Mouse (Mus musculus): ENCODE measurements at regions not wholly inside any gene's neighbourhood (a gene's known extent, or its start where the extent isn't known, plus 50 kb on each side); places are given as distances from the start of the nearest gene placed in this dataset.

DNA sequence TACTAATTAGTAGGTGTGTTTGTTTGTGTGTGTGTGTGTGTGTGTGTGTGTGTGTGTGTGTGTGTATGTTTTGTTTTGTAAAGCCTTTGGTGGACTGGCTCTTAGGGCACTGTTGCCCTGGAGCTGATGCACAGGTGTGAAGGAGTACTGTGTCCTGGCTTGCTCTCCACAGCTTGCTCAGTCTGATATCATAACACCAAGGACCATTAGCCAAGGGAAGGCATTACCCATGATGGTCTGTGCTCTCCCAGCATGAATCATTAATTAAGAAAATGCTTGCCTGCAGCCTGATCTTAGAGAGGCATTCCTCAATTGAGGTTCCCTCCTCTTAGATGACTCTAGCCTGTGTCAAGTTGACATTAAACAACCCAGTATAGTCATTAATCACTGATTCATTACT, 54.7 kb downstream of the Spry2 start:
- DNase-seq: no peak

GRCm38 (mm10) chr14:105837533-105837932, 59.1 kb downstream of the Spry2 start:
- DNase-seq: no peak

DNA sequence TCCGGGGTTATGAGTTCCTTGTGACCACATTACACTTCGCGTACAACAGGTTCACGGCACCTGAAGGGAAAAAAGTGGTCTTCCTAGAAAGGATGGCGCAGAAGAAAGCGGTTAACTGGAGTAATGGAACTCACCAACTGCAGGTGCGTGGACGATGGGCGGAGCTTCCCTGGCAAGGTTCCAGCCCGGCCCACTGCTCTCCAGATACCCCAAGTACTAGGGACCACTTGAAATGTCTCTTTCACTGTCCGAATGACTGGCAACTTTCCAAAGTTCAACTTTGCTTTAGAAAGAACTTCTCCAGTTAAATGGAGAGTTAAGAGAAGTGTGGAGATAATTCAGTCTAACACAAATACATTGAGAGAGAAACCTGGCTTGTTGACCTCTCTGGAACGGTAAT, 65.9 kb downstream of the Spry2 start:
- no peak for DNase-seq

DNA sequence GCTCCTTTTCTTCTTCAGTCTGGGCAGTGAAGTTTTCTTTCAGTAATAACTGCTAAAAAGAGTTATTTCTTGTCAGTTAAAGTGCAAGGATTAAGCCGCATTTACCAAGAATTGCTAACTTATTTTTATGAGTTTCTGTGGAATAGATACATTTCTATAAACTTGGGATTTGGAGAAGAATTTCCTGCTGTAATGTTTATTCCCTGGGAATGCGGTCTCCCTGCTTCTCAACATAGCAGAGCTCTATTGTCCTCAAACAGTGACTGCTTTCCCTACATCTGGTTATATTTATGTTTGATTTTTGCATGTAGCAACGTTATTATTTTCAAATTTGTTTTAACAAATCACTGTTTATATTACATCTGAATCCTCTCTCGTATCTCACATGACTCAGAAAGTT, 66.3 kb downstream of the Spry2 start:
- DNase-seq: no peak

DNA sequence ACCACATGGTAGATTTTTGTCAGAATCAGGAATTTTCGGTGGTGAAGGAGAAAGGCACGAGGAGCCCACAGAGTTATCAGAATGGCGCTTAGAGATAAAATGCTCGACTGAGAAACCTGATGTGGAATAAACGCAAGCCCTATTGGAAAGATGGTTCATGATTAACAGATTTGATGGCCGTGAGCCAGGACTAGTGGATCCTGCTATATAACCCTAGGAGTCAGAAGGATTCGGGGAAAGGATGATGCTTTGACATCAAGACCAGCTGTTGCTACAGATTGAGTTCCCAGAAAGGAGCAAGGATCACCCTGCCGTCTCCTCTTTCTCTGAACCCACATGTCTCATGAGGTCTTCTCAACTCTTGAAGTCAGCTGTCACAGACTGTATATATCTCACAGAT, 73.5 kb downstream of the Spry2 start:
- DNase-seq: no peak

DNA sequence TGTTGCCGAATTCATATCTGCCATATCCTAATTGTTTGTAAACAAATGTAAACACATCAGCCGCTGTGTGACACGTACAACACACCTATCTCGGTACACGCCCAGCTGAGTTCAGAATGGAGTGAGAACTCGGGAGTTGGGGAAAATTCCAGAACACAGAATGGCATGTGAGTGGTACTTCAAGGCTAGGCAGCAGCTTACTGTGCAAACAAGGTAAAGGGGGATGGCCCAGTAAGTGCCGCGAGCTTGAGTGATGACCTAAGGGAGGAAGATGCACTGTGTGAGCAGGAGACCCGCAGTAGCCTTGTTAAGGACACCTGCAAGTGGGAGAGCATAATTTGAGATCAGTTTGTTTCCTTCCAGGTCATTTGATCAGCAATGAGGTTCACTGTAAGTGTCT, 74.0 kb downstream of the Spry2 start:
- DNase-seq: no peak

- no peak for DNase-seq
These were observed 77.1 kb downstream of the Spry2 start for GRCm38 (mm10) chr14:105819534-105819933.

GRCm38 (mm10) chr14:105818841-105819240, 77.8 kb downstream of the Spry2 start:
- no peak for DNase-seq

- DNase-seq: no peak
These were observed 79.1 kb downstream of the Spry2 start for GRCm38 (mm10) chr14:105817481-105817880.

DNA sequence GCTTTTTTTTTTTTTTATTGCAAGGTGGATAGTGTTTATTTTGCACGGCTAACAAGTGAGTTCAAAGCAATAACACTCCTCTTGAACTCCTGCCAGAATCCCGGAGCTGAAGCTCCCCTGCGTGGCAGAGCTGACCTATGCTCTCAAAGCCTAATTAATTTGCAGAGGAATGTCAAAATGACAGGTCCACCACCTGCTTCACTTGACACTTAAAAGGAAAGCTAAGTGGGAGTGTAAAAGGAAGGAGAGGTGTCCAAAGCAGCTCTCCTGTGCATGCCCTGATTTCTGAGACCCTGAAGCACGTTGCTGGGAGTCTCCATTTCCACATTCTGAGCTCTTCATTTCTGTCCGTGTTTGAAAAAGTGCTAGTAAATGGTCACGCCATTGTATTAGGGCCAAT, 80.8 kb downstream of the Spry2 start:
- DNase-seq: no peak

DNA sequence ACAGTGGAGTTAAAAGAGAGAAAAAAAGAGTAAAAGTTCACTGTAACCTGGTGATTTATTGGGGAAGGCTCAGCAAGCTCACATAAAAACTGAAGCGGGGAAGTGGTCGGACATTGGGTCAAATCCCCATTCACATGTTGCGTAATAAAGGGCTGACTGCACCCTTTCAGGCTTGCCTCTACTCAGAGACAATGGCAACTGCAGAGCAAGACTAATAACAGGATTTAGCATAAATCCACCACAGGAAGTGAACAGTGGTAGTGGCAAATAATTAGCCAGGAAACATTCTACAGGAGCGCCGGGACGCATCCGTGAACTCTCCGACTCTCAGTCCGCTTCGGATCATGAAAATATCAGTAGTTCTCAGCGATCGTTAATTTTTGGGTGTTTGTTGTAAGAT, 81.3 kb downstream of the Spry2 start:
- no peak for DNase-seq

DNA sequence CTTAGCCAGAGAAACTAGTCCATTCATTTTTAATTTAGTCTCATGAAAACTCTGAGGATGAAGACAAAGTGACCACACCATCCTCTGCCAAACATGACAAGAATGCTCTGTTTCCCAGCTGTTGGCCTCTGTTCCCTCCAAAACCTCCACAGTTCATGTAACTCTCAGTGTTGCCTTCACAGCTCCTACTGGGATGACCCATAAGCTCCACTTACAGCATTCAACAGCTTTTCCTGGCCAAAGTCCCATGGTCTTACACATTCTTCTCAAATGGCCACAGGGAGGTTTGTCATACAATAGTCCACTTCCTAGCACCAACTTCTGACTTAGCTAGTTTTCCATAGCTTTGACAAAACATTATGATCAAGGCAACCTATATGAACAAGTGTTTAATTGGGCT, 83.0 kb downstream of the Spry2 start:
- no peak for DNase-seq

- DNase-seq: no peak
These were observed 83.5 kb downstream of the Spry2 start for GRCm38 (mm10) chr14:105813097-105813496.

- DNase-seq: no peak
These were observed 90.9 kb downstream of the Spry2 start for GRCm38 (mm10) chr14:105805762-105806161.

DNA sequence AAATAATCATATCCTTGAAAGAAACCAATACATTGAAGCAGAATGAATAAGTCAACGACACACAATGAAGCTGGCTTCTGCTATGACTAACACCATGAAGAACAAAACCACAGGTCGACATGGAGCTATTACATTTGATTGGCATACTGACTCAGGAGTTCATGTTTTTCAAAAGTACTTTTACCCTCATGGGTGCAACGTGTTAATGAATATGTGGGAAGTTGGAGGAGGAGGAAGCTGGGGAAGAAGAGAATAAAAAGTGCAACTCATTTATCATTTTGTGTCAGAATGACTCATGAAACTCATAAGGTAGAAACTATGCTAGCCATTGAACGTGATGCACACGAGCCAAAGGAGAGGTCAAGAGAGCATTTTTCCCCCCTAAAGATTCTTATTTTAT, 91.3 kb downstream of the Spry2 start:
- DNase-seq: no peak

DNA sequence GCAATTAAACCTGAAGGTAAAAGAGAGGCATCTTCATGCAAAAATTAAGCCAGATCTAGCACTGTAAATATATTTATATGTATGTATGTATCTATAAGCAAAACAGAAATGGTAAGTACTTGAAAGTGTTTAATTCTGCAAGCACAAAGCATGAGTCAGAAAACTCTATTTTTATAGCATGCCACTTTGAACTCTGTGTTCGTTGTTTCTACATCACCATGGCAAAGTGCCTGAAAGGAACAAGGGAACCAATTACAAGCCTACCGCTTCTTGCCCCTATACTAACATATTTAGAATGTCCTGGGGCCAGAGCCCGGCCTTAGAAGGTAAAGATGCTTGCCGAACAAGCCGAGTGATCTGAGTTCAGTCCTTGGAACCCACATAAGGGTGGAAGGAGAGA, 91.9 kb downstream of the Spry2 start:
- DNase-seq: no peak

DNA sequence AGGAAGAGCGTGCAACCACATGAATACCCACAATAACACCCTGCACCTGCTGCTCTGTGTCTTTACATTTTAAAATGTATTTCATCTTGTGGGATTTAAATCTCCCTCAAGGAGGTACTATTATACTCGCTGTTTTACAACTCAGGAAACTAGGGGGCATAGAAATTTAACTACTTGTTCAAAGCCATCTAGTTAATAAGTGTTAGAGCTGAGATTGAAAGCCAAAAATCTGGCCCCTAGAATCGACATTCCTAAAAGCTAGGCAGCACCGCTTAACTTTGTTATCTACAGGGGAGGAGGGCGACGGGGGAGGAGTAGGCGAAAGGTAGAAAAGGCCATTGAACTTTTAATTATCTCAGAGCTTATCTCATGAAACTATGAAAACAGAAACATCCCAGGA, 93.3 kb downstream of the Spry2 start:
- DNase-seq: no peak

DNA sequence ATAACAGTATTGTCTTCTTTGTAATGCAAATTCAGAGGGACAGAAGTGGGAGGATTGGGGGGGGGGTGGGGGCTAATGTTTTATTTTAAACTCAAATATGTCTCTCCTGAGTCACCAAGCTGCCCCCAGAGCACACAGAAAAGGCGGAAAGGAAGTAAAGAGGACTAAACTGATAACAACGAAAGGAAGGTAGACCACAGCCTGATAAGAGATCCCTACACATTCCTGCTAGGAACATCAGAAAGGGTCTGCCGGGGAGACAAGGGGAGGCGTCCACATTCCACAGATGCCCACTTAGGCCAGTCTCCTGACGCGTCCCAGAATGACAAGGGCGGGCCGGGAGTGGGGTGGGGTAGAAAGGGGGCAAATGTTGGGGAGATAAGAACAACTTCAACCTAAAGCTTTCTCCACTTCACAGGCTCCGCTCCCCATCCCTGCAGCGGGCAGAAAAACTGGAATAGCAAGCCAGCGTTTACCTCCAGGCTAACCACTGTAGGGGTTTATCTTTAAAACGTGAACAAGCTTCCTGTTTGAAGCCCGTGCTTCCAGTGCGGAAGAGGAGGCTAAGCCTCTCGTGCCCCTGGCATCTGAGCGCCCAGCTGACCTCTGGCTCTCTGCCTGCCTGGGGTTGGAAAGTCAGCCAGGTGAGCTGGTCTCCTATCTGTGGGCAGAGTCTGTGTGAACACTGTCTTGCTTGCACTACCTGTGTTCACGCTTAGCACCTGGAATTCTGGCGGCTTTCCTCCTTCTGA, 93.9 kb downstream of the Spry2 start:
- no peak for DNase-seq

DNA sequence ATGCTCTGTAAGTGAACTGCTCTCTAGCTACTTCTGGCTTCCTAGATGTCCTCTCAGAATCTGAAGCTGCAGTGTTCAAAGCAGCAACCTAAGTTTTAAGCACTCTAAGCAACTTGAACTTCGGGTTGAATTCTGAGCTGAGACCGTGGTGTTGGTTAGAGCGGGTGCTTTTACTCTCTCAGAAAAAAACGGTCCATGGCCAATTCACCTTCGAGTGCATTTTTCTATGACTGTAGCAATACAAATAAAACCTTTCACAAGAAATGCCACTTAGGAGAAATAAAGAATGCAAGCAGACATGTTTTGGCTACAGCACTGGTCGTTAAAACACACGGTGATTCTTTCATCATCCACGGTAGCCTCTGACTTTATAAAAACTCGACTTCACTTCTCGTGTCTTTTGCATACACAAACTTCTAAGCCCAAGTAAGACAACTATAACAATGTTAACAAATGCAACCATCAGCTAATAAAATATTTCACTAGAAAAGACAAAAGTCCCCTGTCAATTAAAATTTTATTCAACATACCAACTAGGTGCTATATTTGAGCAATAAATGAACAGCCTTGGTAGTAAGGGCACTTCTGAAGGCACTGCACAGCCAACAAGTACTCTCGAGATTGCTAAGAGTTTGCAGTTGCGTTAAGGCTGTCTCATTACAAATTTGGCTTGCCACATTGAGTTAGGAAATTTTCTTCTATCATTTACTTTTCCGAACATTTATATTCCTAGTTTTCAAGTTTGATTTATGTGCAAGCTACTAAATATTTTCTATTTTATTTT, 96.3 kb downstream of the Spry2 start:
- no peak for DNase-seq

GRCm38 (mm10) chr14:105799401-105799861, 97.2 kb downstream of the Spry2 start:
- DNase-seq: no peak

GRCm38 (mm10) chr14:105793010-105793702, 103.5 kb downstream of the Spry2 start:
- DNase-seq: no peak

DNA sequence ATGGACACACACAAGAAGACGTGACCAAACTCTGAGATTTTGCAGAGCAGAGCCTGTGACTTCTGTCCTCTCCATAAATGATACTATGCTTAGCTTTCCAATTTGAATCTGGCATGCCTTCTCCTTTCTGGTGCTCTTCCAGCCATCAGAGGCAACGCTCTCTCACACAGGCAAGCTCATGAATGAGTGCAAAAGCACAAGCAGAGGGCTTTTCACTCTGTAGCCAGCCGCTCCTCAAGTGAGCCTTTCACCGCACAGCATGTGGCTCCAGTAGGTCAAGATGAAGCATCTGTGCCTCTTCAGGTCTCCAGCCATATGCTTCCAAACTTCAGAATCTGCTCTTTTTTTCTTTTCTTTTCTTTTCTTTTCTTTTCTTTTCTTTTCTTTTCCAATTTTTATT, 106.2 kb downstream of the Spry2 start:
- no peak for DNase-seq

DNA sequence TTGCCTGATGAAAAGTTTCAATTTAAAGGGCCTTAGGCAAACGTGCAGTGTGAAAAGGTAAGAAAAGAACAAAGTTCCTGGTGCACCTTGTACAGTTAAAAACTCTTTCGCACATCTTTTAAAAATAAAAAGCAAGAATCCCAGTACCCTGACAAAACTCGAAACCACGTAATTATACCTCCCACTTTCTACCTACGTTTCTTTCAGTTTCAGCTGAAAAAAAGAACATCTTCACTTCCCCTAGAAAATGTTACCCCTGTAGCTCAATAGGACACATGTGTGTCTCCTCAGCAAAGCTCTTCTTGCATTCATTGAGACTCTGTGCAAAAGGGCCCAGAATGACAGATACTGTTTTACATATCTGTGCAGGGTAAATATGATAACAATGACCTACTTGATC, 113.2 kb downstream of the Spry2 start:
- DNase-seq: no peak

DNA sequence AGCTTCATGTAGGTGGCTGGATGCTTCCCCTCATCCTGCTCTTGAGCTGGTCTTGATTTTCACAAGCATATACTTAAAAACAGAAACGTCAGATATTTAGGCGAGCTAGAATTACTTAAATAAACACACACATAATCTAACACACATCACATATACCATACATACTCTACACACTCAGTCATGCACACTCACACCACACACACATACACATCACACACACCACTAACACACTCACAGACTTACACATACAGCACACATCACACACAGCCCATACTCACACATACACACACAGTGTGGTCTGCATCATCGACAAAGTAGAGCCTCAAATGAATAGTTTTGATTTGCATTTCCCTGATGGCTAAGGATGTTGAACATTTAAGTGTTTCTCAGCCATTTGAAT, 116.9 kb downstream of the Spry2 start:
- DNase-seq: no peak
